Mouse (Mus musculus) limb, embryonic 13.5 days (tissue): ENCODE results near the gene Lrrn3. TPM values are rescaled to one million over a fixed set of nuclear protein-coding genes. Genes with fewer than 3 reads are reported as not detected.

ENCODE experiments used
- ATAC-seq: fragments of 200-750 bp; cut with Nextera tagmentation; 2 replicates; pipeline ENCODE4 v1.8.0; 2017; ENCODE audit warnings: low read depth, moderate number of reproducible peaks, moderate TSS enrichment; ENCODE audit not compliant: low FRiP score
- H3K27ac ChIP-seq: fragments of 300-500 bp; sonication (generic); 2 replicates; pipeline ENCODE4 v1.5.1; 2015; ENCODE audit warnings: inconsistent platforms, mild to moderate bottlenecking, moderate library complexity
- H3K27me3 ChIP-seq: fragments of 300-500 bp; sonication (generic); 2 replicates; pipeline ENCODE4 v1.6.1; 2015; ENCODE audit warnings: mild to moderate bottlenecking, inconsistent platforms
- H3K36me3 ChIP-seq: fragments of 300-500 bp; sonication (generic); 2 replicates; pipeline ENCODE4 v1.6.1; 2015; ENCODE audit warnings: inconsistent platforms, mild to moderate bottlenecking, moderate library complexity
- H3K4me1 ChIP-seq: fragments of 300-500 bp; sonication (generic); 2 replicates; pipeline ENCODE4 v1.6.1; 2015; ENCODE audit warnings: inconsistent platforms
- H3K4me2 ChIP-seq: fragments of 300-500 bp; sonication (generic); replicated peaks from 2 replicates; pipeline ENCODE4 v1.6.1; 2015; ENCODE audit warnings: inconsistent platforms, mild to moderate bottlenecking, moderate library complexity
- H3K4me3 ChIP-seq: fragments of 300-500 bp; sonication (generic); 2 replicates; pipeline ENCODE4 v1.5.1; 2015; ENCODE audit warnings: moderate library complexity, mild to moderate bottlenecking, inconsistent platforms
- H3K9ac ChIP-seq: fragments of 300-500 bp; sonication (generic); 2 replicates; pipeline ENCODE4 v1.6.1; 2015; ENCODE audit warnings: mild to moderate bottlenecking, inconsistent platforms
- H3K9me3 ChIP-seq: fragments of 300-500 bp; sonication (generic); 2 replicates; pipeline ENCODE4 v1.6.1; 2016; ENCODE audit warnings: inconsistent platforms
- WGBS: fragments of 180-500 bp; shearing (Covaris S2); methylation state at CpG from one replicate; pipeline ENCODE4 v1.1.7; 2015; 5-methylcytosine and 5-hydroxymethylcytosine counted together
- polyA plus RNA-seq: library from polyadenylated mRNA; unstranded; fragments of >200 nt; fragmentation: Nextera tagmentation; extraction: Ambion mirVana; gene quantifications from 2 replicates; pipeline ENCODE4 v1.2.1, GENCODE M21; 2015

The Lrrn3 gene
- polyA plus RNA-seq, 1 experiment from 2014 or later: 9.9 TPM

GRCm38 (mm10) chr12:41425101-41425679 is 61.0 kb downstream of the Lrrn3 start:
- Histone ChIP-seq H3K9ac (no peak overlapping the region), H3K27me3 (no peaks in the 10 kb centered on the region), H3K36me3 (no peaks in the 10 kb centered on the region), H3K9me3 (no peaks in the 10 kb centered on the region), H3K27ac (no peak overlapping the region), H3K4me3 (no peak overlapping the region), H3K4me1 (no peaks in the 10 kb centered on the region), H3K4me2 (no peak overlapping the region)
- no peak for ATAC-seq
- WGBS: 59% methylated on average over 9 of the region's 9 CpGs

DNA sequence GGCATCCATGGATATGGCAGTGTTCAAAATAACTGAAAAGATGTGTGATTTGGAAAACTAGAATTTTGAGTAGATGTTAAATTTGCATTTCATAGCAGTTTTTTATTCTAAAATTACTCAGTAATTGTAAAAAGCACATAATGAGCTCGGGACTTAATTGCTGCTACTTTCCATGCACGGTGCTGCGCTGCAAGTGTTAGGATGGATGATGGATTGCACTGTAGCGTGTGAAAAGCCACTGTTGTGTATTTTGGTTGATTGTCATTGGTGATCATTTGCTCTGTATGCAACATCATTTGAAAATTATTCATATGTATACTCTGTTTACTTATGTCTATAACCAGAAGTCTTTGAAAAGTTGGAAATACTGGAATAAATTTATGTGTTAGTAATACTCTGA is 68.3 kb downstream of the Lrrn3 start:
- no peaks in the 10 kb centered on the region for H3K27me3 ChIP-seq
- H3K36me3 ChIP-seq: no peaks in the 10 kb centered on the region
- H3K27ac ChIP-seq: no peak overlapping the region
- no peak overlapping the region for H3K4me2 ChIP-seq
- no peaks in the 10 kb centered on the region for H3K9me3 ChIP-seq
- H3K4me1 ChIP-seq: no peaks in the 10 kb centered on the region
- H3K9ac ChIP-seq: no peak overlapping the region
- ATAC-seq: no peak
- H3K4me3 ChIP-seq: no peak overlapping the region
- 82% methylated on average over 4 of the region's 4 CpGs for WGBS

GRCm38 (mm10) chr12:41417099-41417498 is 69.1 kb downstream of the Lrrn3 start:
- no peak overlapping the region for H3K9ac ChIP-seq
- H3K4me3 ChIP-seq: no peak overlapping the region
- no peak for ATAC-seq
- H3K36me3 ChIP-seq: no peaks in the 10 kb centered on the region
- no peaks in the 10 kb centered on the region for H3K4me1 ChIP-seq
- no peak overlapping the region for H3K27ac ChIP-seq
- H3K9me3 ChIP-seq: no peaks in the 10 kb centered on the region
- WGBS: 38% methylated on average over 3 of the region's 3 CpGs
- no peaks in the 10 kb centered on the region for H3K27me3 ChIP-seq
- H3K4me2 ChIP-seq: no peak overlapping the region

- ATAC-seq: no peak
- Histone ChIP-seq H3K9me3 (no peaks in the 10 kb centered on the region), H3K27ac (no peak overlapping the region), H3K27me3 (no peaks in the 10 kb centered on the region), H3K4me1 (no peaks in the 10 kb centered on the region), H3K4me2 (no peak overlapping the region), H3K9ac (no peak overlapping the region), H3K4me3 (no peak overlapping the region), H3K36me3 (no peaks in the 10 kb centered on the region)
These were observed 69.6 kb downstream of the Lrrn3 start for GRCm38 (mm10) chr12:41416635-41417034.

GRCm38 (mm10) chr12:41409431-41409830 is 76.8 kb downstream of the Lrrn3 start:
- H3K36me3 ChIP-seq: no peaks in the 10 kb centered on the region
- 13% methylated on average over 3 of the region's 3 CpGs for WGBS
- H3K4me1 ChIP-seq: peaks cover 24% of the 10 kb centered on the region

GRCm38 (mm10) chr12:41401923-41402322 is 84.3 kb downstream of the Lrrn3 start:
- Histone ChIP-seq H3K36me3 (no peaks in the 10 kb centered on the region), H3K4me3 (no peak overlapping the region), H3K4me1 (no peaks in the 10 kb centered on the region), H3K27ac (no peak overlapping the region), H3K9ac (no peak overlapping the region), H3K9me3 (no peaks in the 10 kb centered on the region), H3K4me2 (no peak overlapping the region), H3K27me3 (no peaks in the 10 kb centered on the region)
- WGBS: 45% methylated on average over 3 of the region's 3 CpGs
- no peak for ATAC-seq

More at GRCm38 (mm10) chr12:41409431-41409830, 76.8 kb downstream of the Lrrn3 start:
- no peak overlapping the region for H3K4me3 ChIP-seq
- H3K27ac ChIP-seq: no peak overlapping the region
- ATAC-seq: peak; percentile 91
- H3K9me3 ChIP-seq: no peaks in the 10 kb centered on the region
- no peak overlapping the region for H3K9ac ChIP-seq
- no peak overlapping the region for H3K4me2 ChIP-seq
- no peaks in the 10 kb centered on the region for H3K27me3 ChIP-seq
